18 mouse cellular contexts compared by ENCODE assay signal in the genomic region with DNA sequence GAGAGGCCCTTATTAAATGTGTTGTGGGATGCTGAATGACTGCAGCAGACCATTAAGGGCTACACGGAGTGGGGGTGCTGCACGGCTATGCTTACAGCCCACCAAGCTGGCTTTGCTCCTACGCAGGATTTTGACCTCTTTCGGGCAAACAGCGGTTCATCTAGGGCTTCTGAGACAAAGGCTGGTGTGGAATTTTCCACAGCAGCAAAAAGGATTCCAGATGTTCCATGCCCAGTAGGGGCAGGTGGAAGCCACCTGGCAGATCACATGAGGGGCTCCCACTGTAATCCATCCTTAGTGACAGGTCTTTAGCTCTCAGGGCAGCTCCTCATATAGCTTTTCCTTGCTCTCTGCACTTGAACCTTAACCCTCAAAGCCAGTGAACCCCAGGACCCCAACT.
DNase-seq lines count a peak whose midpoint lies in the region; ATAC-seq and TF ChIP-seq lines count a peak whose summit lies in the region.
"Had no signal": no experiment of that assay in that cellular context is flagged by ENCODE, and none has a peak within 500 bp of the region (broad histone marks: within the 10 kb centered on the region; RNA-seq: fewer than 3 reads in every experiment).

No protein-coding gene starts in this region.

- H3K4me2 ChIP-seq in hindbrain, embryonic 13.5 days, result no peak overlapping the region
- no peak overlapping the region for H3K4me2 ChIP-seq in hindbrain, embryonic 14.5 days (replicated peaks)
- H3K4me2 ChIP-seq in kidney, postnatal 0 days (ENCODE audit: low read length), result no peak overlapping the region
- no peak overlapping the region for H3K4me2 ChIP-seq in limb, embryonic 13.5 days (replicated peaks)
- H3K4me2 ChIP-seq: embryonic facial prominence, embryonic 13.5 days; forebrain, embryonic 12.5 days; heart, embryonic 12.5 days had no signal

- 0 out of 2 replicates have a peak overlapping the region, but pooled peaks have one; percentile 5 for H3K27ac ChIP-seq in hindbrain, embryonic 13.5 days
- H3K27ac ChIP-seq in hindbrain, embryonic 14.5 days, result no peak overlapping the region
- no peak overlapping the region for H3K27ac ChIP-seq in kidney, postnatal 0 days
- H3K27ac ChIP-seq in limb, embryonic 13.5 days, result peak overlapping the region; percentile 22; the same call in 1 of the 2 replicates
- H3K27ac ChIP-seq: embryonic facial prominence, embryonic 13.5 days; forebrain, embryonic 12.5 days; gastrocnemius, adult 2 months; hindbrain, postnatal 0 days had no signal

- no peak for DNase-seq in hindbrain, embryonic 14.5 days (ENCODE audit: low spot score)
- DNase-seq in kidney, postnatal 0 days (ENCODE audit: low spot score), result peak; percentile 14
- DNase-seq in kidney, adult 11 months, result no peak
- DNase-seq in heart, postnatal 4 days, result no peak
- no peak for DNase-seq in layer of hippocampus, adult 11-12 months (ENCODE audit: low spot score)
- DNase-seq: adrenal gland, postnatal 10 days; cerebellum, adult 18-20 months; cerebellum, adult 9-11 months; cerebellum, postnatal 36 days; forebrain, postnatal 0 days; gastrocnemius, adult 2 months; gastrocnemius, postnatal 25 days had no signal

- no peak for TF ChIP-seq CTCF in kidney, postnatal 0 days (IDR thresholded peaks at IDR 0.05; ENCODE audit: low read depth)

- WGBS in hindbrain, embryonic 13.5 days, result 85% methylated on average over 5 of the region's 5 CpGs
- 86% methylated on average over 5 of the region's 5 CpGs for WGBS in hindbrain, embryonic 14.5 days
- WGBS in kidney, postnatal 0 days, result 55% methylated on average over 5 of the region's 5 CpGs
- WGBS in limb, embryonic 13.5 days, result 45% methylated on average over 5 of the region's 5 CpGs

- no peak overlapping the region for H3K4me3 ChIP-seq in hindbrain, embryonic 13.5 days
- no peak overlapping the region for H3K4me3 ChIP-seq in hindbrain, embryonic 14.5 days (replicated peaks; ENCODE audit: low read length)
- H3K4me3 ChIP-seq in kidney, postnatal 0 days (replicated peaks; ENCODE audit: low read depth, low read length), result no peak overlapping the region
- H3K4me3 ChIP-seq in limb, embryonic 13.5 days, result no peak overlapping the region
- H3K4me3 ChIP-seq: embryonic facial prominence, embryonic 13.5 days; forebrain, embryonic 12.5 days; gastrocnemius, adult 2 months; heart, embryonic 12.5 days had no signal

- ATAC-seq in hindbrain, embryonic 13.5 days (ENCODE audit: low FRiP score), result no peak
- no peak for ATAC-seq in hindbrain, embryonic 14.5 days (ENCODE audit: low FRiP score)
- no peak for ATAC-seq in kidney, postnatal 0 days (replicated peaks; ENCODE audit: low FRiP score, low read depth)
- no peak for ATAC-seq in limb, embryonic 13.5 days (ENCODE audit: low FRiP score, low read depth)
- ATAC-seq: forebrain, postnatal 0 days; hindbrain, postnatal 0 days had no signal

- no peaks in the 10 kb centered on the region for H3K27me3 ChIP-seq in hindbrain, embryonic 13.5 days
- no peaks in the 10 kb centered on the region for H3K27me3 ChIP-seq in hindbrain, embryonic 14.5 days (ENCODE audit: control insufficient read depth, insufficient read depth, low read length)
- H3K27me3 ChIP-seq in kidney, postnatal 0 days (ENCODE audit: insufficient read depth, low read length), result no peaks in the 10 kb centered on the region
- no peaks in the 10 kb centered on the region for H3K27me3 ChIP-seq in limb, embryonic 13.5 days
- H3K27me3 ChIP-seq: embryonic facial prominence, embryonic 13.5 days; forebrain, embryonic 12.5 days; heart, embryonic 12.5 days had no signal

- no peaks in the 10 kb centered on the region; the same call in 1 of the 2 replicates for H3K4me1 ChIP-seq in hindbrain, embryonic 13.5 days (replicated peaks)
- H3K4me1 ChIP-seq in hindbrain, embryonic 14.5 days (replicated peaks; ENCODE audit: control insufficient read depth, insufficient read depth, low read length), result no peaks in the 10 kb centered on the region
- no peaks in the 10 kb centered on the region for H3K4me1 ChIP-seq in kidney, postnatal 0 days (replicated peaks; ENCODE audit: insufficient read depth, low read length)
- H3K4me1 ChIP-seq in limb, embryonic 13.5 days, result peaks cover 61% of the 10 kb centered on the region
- H3K4me1 ChIP-seq: forebrain, embryonic 12.5 days; heart, embryonic 12.5 days had no signal

- H3K9ac ChIP-seq in hindbrain, embryonic 13.5 days, result no peak overlapping the region
- H3K9ac ChIP-seq in hindbrain, embryonic 14.5 days, result no peak overlapping the region
- no peak overlapping the region for H3K9ac ChIP-seq in kidney, postnatal 0 days (ENCODE audit: low read depth, low read length)
- no peak overlapping the region for H3K9ac ChIP-seq in limb, embryonic 13.5 days
- H3K9ac ChIP-seq: embryonic facial prominence, embryonic 13.5 days; forebrain, embryonic 12.5 days; forebrain, postnatal 0 days; heart, embryonic 12.5 days had no signal

- H3K36me3 ChIP-seq in hindbrain, embryonic 13.5 days, result no peaks in the 10 kb centered on the region
- no peaks in the 10 kb centered on the region for H3K36me3 ChIP-seq in hindbrain, embryonic 14.5 days (replicated peaks; ENCODE audit: control insufficient read depth, insufficient read depth)
- H3K36me3 ChIP-seq in kidney, postnatal 0 days (ENCODE audit: insufficient read depth, low read length), result no peaks in the 10 kb centered on the region
- no peaks in the 10 kb centered on the region for H3K36me3 ChIP-seq in limb, embryonic 13.5 days
- H3K36me3 ChIP-seq: embryonic facial prominence, embryonic 13.5 days; forebrain, embryonic 12.5 days; heart, embryonic 12.5 days had no signal

- H3K9me3 ChIP-seq in hindbrain, embryonic 13.5 days, result no peaks in the 10 kb centered on the region
- no peaks in the 10 kb centered on the region for H3K9me3 ChIP-seq in hindbrain, embryonic 14.5 days (ENCODE audit: control insufficient read depth, low read length)
- no peaks in the 10 kb centered on the region for H3K9me3 ChIP-seq in kidney, postnatal 0 days (replicated peaks; ENCODE audit: low read length)
- H3K9me3 ChIP-seq in limb, embryonic 13.5 days, result no peaks in the 10 kb centered on the region
- H3K9me3 ChIP-seq: embryonic facial prominence, embryonic 13.5 days; forebrain, embryonic 12.5 days; heart, embryonic 12.5 days had no signal

Comparison
In these comparisons a context has a peak if more than half of its experiments do, and no peak if none do; other contexts are left out.
1. H3K27ac ChIP-seq: peak in hindbrain, embryonic 13.5 days (single experiment) and limb, embryonic 13.5 days (single experiment); none in hindbrain, embryonic 14.5 days (single experiment) and kidney, postnatal 0 days (single experiment).